Mouse (Mus musculus) ES-E14 (cell line): Measurements from ENCODE around the gene Gm20538. TPM values are rescaled to one million over a fixed set of nuclear protein-coding genes. Genes with fewer than 3 reads are reported as not detected.

Experiments
- DNase-seq: peaks from one replicate; pipeline ENCODE4 v3.0.0-alpha.2; 2013; ENCODE audit warnings: low read depth, low spot score
- H3K27ac ChIP-seq: 2 replicates; pipeline ENCODE4 v1.5.1; 2012; ENCODE audit warnings: low read depth, mild to moderate bottlenecking, low read length, moderate library complexity, mixed read lengths; ENCODE audit not compliant: poor library complexity, insufficient read depth, severe bottlenecking
- H3K36me3 ChIP-seq: 2 replicates; pipeline ENCODE4 v1.6.1; 2012; ENCODE audit warnings: mild to moderate bottlenecking, low read length, moderate library complexity, mixed read lengths; ENCODE audit not compliant: control insufficient read depth, poor library complexity, insufficient read depth, severe bottlenecking
- H3K4me1 ChIP-seq, 2 experiments: fragments of 150-350 bp in 1 of 2; sonication (generic) in 1 of 2; 2 replicates each; pipeline ENCODE4 v1.6.1; 2012; ENCODE audit warnings: low read length in 2 of 2, mild to moderate bottlenecking in 1 of 2, mixed read lengths in 1 of 2; ENCODE audit not compliant: control insufficient read depth in 2 of 2, insufficient read depth in 2 of 2, poor library complexity in 1 of 2
- H3K4me3 ChIP-seq, 2 experiments: fragments of 150-350 bp in 1 of 2; sonication (generic) in 1 of 2; 2 replicates each; pipeline ENCODE4 v1.5.1; 2012; ENCODE audit warnings: low read length in 2 of 2, low read depth in 1 of 2, mild to moderate bottlenecking in 1 of 2, mixed read lengths in 1 of 2; ENCODE audit not compliant: insufficient read depth in 1 of 2, poor library complexity in 1 of 2, severe bottlenecking in 1 of 2
- H3K9ac ChIP-seq: 2 replicates; pipeline ENCODE4 v1.6.1; 2012; ENCODE audit warnings: low read depth, mild to moderate bottlenecking, low read length, mixed read lengths; ENCODE audit not compliant: poor library complexity, insufficient read depth, severe bottlenecking
- H3K9me3 ChIP-seq: fragments of 150-350 bp; sonication (generic); 2 replicates; pipeline ENCODE4 v1.6.1; 2012; ENCODE audit warnings: low read depth, mild to moderate bottlenecking, low read length; ENCODE audit not compliant: control insufficient read depth, insufficient read depth
- CHD2 ChIP-seq: IDR thresholded peaks from 2 replicates; pipeline ENCODE4 v1.6.1; 2014; ENCODE audit warnings: mild to moderate bottlenecking, low read depth, low read length, inconsistent platforms
- HCFC1 ChIP-seq: IDR thresholded peaks from 2 replicates; pipeline ENCODE4 v1.6.1; 2012; ENCODE audit warnings: low read length, inconsistent platforms, borderline replicate concordance; ENCODE audit not compliant: insufficient read depth
- MAFK ChIP-seq: IDR thresholded peaks from 2 replicates; pipeline ENCODE4 v1.6.1; 2014; ENCODE audit warnings: mild to moderate bottlenecking, low read depth, low read length, inconsistent platforms; ENCODE audit not compliant: insufficient read depth
- ZC3H11A ChIP-seq: IDR thresholded peaks from 2 replicates; pipeline ENCODE4 v1.6.1; 2012; ENCODE audit warnings: low read depth, mild to moderate bottlenecking, inconsistent platforms, low read length, borderline replicate concordance
- ZNF384 ChIP-seq: IDR thresholded peaks from 2 replicates; pipeline ENCODE4 v1.6.1; 2012; ENCODE audit warnings: low read depth, low read length, inconsistent platforms
- in situ Hi-C, 2 experiments: fragments of 600-800 bp; cut with MboI; formaldehyde crosslinking; loops; one replicate each; pipeline ENCODE4 v1.15.1; 2025; ENCODE audit warnings: low sequenced_read_pairs in 2 of 2, inconsistent platforms in 1 of 2; ENCODE audit not compliant: unreplicated experiment in 2 of 2
- total RNA-seq: library from RNA; depleted of rRNA; stranded (reverse); fragments of 300-350 nt; gene quantifications from 2 replicates; pipeline ENCODE4 v1.2.3, GENCODE M21; 2012

The Gm20538 gene
- total RNA-seq, 1 experiment: not detected

DNA sequence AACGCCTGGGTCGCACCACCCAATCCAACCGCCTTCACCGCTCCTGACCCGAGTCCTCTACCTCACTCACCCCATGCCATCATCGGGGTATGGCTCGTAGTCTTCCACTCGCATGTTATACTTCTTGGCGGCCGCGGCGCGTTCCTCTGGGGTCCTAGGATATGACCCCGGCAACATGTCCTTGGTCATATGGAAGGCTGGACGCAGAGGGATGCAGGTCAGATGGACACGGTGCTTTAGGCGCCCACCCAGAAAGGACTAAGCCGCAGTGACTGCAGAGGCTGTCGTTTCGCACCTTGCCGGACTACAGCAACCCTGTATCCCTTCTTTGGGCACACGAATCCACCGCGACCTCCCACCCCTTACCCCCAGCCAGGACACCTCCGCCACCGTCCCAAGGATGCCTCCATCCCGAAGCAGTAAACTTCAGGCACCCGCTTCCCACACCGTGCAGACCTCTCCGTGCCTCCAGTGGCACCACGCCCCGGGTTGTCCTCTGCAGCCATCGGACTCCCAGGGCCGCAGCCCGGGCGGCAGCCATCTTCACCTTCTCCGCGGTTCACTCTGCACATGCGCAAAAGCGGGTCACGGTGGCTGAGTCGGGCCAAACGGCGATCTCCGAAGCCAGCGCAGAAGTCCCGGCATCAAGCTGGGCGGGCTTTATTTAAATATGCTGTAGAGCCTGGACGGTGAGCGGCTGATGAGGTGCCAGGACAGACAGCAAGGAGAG, 2.4 kb upstream of the Gm20538 start, which contains the start of gene Ndufb8:
Gene Ndufb8 (minus strand): TSS at position 580 of the 730 bp plus-strand sequence.
- Histone ChIP-seq H3K4me3 (peak within 1 kb of the TSS; percentile 89 to 100), H3K9me3 (no peaks in the 10 kb centered on the region), H3K4me1 (peaks cover 0 to 4% of the 10 kb centered on the region in 2 experiments; a peak in 1 of 4 replicates), H3K27ac (no peak within 1 kb of the TSS), H3K36me3 (peaks cover 27% of the 10 kb centered on the region), H3K9ac (peak within 1 kb of the TSS; percentile 97)
- peak; percentile 90 for DNase-seq
- TF ChIP-seq HCFC1 (peak; percentile 77; the same call in 1 of the 2 replicates), ZNF384 (no peak)
- in situ Hi-C loops: no loop called here

DNA sequence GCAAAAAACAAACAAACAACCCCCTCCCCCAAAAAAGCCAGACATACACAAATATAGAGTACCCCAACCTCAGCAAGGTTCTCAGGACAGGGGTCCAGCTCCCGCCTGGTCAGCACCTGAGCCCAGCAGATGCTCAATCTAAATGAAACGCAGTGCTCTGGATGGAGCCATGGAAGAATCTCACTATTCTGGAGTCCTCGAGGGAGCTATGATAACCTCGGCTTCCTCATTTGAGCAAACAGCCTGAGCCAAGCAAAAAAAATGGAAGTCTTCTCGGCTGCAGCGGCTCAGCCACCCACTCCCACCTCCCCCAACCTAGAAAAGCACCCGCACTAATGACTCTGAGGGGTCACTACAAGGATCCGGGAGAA, 1.8 kb upstream of the Gm20538 start:
- Histone ChIP-seq H3K4me1 (peaks cover 0 to 4% of the 10 kb centered on the region in 2 experiments; a peak in 1 of 4 replicates), H3K27ac (no peak overlapping the region), H3K9me3 (no peaks in the 10 kb centered on the region), H3K9ac (peak overlapping the region; percentile 97), H3K4me3 (peak overlapping the region; percentile 89 to 100), H3K36me3 (peaks cover 31% of the 10 kb centered on the region)
- DNase-seq: no peak
- TF ChIP-seq HCFC1 (no peak), ZC3H11A (no peak), CHD2 (no peak), MAFK (no peak), ZNF384 (no peak)
- in situ Hi-C loops: no loop called here

DNA sequence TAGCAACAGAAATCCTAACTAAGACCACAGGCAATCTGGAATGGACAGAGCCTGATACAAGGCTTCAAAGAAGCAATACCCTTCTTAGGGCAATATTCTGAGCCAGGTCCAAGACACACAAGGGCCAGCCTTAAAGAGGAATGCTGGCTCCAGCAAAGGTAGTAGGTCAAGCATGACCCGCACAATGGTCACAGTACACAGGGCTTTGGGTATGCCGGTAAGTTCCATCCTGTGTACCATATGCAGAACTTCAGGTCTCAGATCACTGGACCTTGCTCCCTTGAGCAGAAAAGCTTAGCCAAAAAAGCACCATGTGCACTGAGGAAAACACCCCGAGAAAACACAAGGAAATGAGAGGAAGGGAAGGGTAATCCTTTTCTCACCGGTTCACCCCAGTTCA, 655 bp upstream of the Gm20538 start:
- DNase-seq: no peak
- TF ChIP-seq MAFK (no peak), CHD2 (no peak), ZC3H11A (no peak), ZNF384 (no peak), HCFC1 (no peak)
- H3K36me3 ChIP-seq: peaks cover 31% of the 10 kb centered on the region
- H3K9ac ChIP-seq: no peak overlapping the region
- no peaks in the 10 kb centered on the region for H3K9me3 ChIP-seq
- no peak overlapping the region for H3K4me3 ChIP-seq
- in situ Hi-C loops: no loop called here
- H3K27ac ChIP-seq: no peak overlapping the region
- H3K4me1 ChIP-seq: peaks cover 0 to 4% of the 10 kb centered on the region in 2 experiments; a peak in 1 of 4 replicates

DNA sequence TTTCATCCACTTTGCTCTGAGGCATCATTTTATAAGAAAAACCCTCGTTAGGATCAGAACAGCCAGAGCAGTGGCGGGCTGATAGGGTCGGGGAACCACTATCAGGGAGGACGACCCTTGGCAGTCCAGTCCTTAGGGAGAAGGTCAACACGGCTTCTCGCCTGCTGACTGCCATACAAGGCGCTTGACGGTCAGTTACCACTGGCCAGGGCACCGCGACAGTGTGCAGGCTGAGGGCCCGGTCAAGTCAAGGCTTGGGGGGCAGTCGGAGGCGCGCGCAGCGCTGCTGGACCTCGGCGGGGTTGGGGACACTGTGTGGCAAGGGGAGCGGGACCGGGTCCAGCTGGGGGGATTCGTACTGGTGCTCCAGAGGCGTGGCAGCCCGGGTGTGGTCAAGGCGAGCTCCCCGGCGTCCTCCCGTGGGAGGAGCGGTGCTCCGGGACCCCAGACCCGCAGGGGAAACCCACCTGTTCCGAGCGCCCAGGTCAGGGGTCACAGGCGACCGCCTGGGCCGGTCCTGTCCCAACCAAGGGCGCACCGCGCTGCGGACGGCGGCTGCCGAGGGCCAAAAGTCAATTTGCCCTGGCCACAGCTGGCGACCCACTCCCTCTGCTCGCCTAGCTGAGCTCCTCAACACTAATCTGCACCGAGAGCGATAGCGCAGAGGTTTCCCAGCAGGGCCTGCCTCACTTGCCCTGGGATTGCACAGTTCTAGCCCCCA, 7.2 kb downstream of the Gm20538 start, which contains the start of gene Sec31b:
Gene Sec31b (minus strand): TSS at position 544 of the 721 bp plus-strand sequence.
- Histone ChIP-seq H3K36me3 (peaks cover 8% of the 10 kb centered on the region), H3K27ac (no peak within 1 kb of the TSS), H3K4me3 (peak within 1 kb of the TSS; percentile 91 to 95), H3K9me3 (no peaks in the 10 kb centered on the region), H3K9ac (peak within 1 kb of the TSS; percentile 82), H3K4me1 (no peaks in the 10 kb centered on the region)
- no peak for DNase-seq
- in situ Hi-C loops: no loop called here
- TF ChIP-seq ZC3H11A (no peak), CHD2 (no peak), HCFC1 (no peak), MAFK (no peak), ZNF384 (no peak)
